Comparison of ENCODE assay signal across 18 mouse cellular contexts in the genomic region with DNA sequence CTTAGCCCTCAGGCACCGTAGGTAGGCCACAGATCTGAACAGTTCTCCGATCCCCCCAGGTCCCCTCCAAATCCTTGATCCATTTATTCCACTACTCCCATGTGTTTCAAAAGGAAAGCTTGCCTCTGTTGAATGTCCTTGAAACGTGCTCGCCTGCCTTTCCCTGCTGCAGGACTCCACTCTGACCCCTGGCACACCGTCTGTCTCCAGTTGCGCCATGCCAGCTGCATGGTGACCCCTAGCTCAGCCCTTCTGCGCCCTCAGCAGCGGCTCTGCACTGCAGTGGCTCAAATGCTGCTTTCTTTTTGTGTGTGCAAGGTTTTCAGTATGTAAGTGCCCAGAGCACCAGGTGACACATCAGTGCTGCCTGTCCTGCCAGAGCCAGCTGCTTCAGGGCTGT. TPM values are rescaled to one million over a fixed set of nuclear protein-coding genes. Genes with fewer than 3 reads are reported as not detected.
"Had no signal": no experiment of that assay in that cellular context is flagged by ENCODE, and none has a peak within 500 bp of the region (broad histone marks: within the 10 kb centered on the region; RNA-seq: fewer than 3 reads in every experiment).

No protein-coding gene starts in this region.

- H3K27ac ChIP-seq: limb, embryonic 12.5 days; limb, embryonic 15.5 days; liver, embryonic 13.5 days; midbrain, embryonic 15.5 days; neural tube, embryonic 12.5 days; neural tube, embryonic 15.5 days; stomach, embryonic 15.5 days had no signal

- H3K9me3 ChIP-seq: limb, embryonic 12.5 days; limb, embryonic 15.5 days; liver, embryonic 13.5 days; midbrain, embryonic 15.5 days; neural tube, embryonic 12.5 days; neural tube, embryonic 15.5 days; stomach, embryonic 15.5 days had no signal

- H3K9ac ChIP-seq: limb, embryonic 12.5 days; limb, embryonic 15.5 days; liver, embryonic 13.5 days; midbrain, embryonic 15.5 days; neural tube, embryonic 12.5 days; neural tube, embryonic 15.5 days; stomach, embryonic 15.5 days had no signal

- H3K27me3 ChIP-seq: limb, embryonic 12.5 days; limb, embryonic 15.5 days; liver, embryonic 13.5 days; midbrain, embryonic 15.5 days; neural tube, embryonic 12.5 days; neural tube, embryonic 15.5 days; stomach, embryonic 15.5 days had no signal

- ATAC-seq: intestine, postnatal 0 days; midbrain, embryonic 15.5 days had no signal

- H3K4me2 ChIP-seq: limb, embryonic 12.5 days; limb, embryonic 15.5 days; liver, embryonic 13.5 days; midbrain, embryonic 11.5 days; midbrain, embryonic 15.5 days; neural tube, embryonic 12.5 days; neural tube, embryonic 15.5 days; stomach, embryonic 15.5 days had no signal

- H3K4me1 ChIP-seq: limb, embryonic 12.5 days; limb, embryonic 15.5 days; liver, embryonic 13.5 days; neural tube, embryonic 12.5 days; stomach, embryonic 15.5 days had no signal

- H3K4me3 ChIP-seq: limb, embryonic 12.5 days; limb, embryonic 15.5 days; liver, embryonic 13.5 days; midbrain, embryonic 15.5 days; neural tube, embryonic 12.5 days; neural tube, embryonic 15.5 days; stomach, embryonic 15.5 days had no signal

- DNase-seq: left cerebral cortex, postnatal 4 days; liver, embryonic 13.5 days; lung, adult 2 months; lung, postnatal 14 days; lung, postnatal 4 days; retina, postnatal 1 day; right cerebral cortex, postnatal 25 days; spleen, adult 18-20 months; thymus, postnatal 25 days had no signal

RNA-seq across cellular contexts. Expression of a gene that starts 38.4 kb away (rescaled TPM):
- total RNA-seq: megakaryocyte progenitor cell, adult 5-6 weeks had no signal
